Mouse (Mus musculus): ENCODE data around the gene B4galt2.

B4galt2 gene

DNA sequence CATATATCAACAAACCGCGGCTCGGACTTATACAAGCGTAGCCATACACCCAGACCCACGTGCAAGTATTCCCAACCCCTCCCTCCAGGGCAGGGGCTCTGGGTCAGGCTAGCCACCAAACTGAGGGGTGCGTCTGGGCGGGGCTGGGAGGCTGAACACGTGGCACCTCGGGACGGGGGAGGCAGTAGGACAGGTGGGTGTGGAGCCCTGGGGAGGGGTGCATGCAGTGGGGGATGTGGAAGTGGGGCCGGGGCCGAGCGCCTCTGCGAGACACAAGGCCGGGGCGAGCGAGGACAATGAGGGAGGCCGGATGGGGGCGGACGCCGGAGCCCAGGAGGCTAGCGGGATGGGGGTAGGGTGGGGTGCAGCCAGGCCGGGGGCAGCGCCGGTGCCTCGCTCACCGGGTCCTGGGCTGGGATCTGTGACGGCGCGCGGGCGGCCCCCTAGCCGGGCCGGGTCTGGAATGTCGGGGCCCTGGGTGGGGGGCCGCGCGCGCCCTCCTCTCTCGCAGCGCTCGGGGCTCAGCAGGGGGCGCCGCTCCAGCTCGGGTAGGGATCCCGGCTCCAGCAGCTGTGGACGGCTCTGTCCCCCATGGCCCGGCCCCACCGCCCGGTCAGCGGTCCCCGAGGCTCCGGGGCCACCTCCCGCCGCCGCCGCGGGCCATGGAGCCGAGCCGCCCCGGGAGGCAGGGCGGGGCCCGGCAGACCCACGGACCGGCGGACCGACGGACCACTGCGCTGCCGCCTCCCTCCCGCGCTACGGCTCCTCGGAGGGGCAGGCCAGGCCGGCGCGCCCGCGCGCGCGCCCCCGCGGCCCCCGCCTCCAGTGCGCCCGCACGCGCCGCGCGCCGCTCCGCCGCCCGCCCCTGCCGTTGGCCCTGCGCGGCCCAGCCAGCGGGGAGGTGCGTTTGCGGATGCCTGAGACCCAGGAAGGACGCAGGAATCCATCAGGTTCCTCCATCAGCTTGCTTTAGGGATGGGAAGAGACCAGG lies at the start of gene B4galt2:
B4galt2 (minus strand) TSS at position 787 of the 991 bp plus-strand sequence.
- DNase-seq (ENCODE audit: extremely low spot score, low read depth, low spot score) = no peak

DNA sequence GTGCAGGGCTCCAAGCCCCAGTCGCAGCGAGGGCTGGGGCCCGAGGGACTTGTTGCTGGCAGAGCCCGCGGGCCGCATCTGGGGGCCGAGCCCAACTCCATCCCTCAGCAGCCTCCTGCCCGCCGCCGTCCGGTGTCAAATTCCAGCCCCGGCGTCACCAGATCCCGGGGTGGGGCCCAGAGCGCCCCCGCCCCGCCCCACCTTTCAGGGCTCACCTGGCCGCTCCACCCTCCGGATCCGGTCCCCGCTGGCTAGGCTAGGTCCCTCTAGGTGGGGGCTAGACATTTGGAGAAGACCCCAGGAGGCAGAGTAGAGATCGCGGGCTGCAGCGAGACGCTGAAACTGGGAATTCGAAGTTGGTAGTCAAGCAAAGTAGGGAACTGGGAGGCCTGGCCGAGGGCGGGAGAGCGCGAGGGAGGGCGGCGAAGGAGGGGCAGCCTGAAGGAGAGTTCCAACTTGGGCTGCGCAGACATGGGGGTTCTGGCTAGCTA lies 46.1 kb upstream of the B4galt2 start, which contains the start of gene Artn:
Artn (minus strand) TSS at position 373 of the 491 bp plus-strand sequence.
- DNase-seq (ENCODE audit: extremely low spot score, low read depth, low spot score) = no peak

DNA sequence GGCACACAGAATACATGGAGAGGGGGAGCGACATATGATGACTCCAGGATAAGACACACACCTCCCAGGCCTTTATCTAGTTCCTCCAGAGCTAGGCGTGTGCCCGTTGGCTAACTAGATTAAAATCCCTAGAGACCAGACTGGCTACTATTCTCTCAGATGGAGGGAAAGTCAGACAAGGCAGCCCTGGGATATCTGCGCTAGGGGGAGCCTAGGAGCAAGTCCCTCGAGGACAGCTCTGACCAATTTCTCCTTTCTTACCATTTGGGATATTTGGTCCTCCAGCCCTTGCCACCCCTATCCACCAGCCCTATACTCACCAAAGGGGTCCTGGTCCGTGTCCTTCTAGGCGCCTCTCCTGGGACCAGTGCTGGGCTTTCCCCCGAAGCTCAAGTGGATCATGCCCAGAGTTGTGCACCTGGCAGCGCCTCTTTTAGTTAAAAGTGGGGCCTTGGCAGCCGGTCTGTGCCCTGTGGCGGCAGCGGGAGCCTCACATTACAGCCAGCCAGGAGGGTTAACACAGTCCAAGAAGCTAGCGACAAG lies 45.5 kb upstream of the B4galt2 start:
- DNase-seq (ENCODE audit: extremely low spot score, low read depth, low spot score) = no peak

DNA sequence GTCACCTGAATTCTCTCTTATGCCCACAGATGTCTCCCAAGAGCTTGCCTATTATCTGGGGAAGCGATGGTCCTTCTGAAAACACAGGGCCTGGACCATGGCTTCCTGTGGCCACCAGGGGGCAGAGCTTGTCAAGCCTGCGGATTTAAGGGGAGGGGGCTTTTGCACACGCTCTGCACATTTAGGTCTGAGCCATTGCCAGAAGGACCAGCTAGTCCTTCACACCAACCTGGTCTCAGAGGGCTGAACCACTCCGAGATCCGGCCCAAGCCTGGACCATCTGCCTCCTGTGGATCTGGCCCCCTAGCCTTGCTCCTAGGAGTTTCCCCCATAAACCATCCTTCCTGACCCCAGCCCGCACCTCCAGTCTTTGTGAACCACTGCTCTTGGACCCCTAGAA lies 44.9 kb upstream of the B4galt2 start:
- no peak for DNase-seq (ENCODE audit: extremely low spot score, low read depth, low spot score)

DNA sequence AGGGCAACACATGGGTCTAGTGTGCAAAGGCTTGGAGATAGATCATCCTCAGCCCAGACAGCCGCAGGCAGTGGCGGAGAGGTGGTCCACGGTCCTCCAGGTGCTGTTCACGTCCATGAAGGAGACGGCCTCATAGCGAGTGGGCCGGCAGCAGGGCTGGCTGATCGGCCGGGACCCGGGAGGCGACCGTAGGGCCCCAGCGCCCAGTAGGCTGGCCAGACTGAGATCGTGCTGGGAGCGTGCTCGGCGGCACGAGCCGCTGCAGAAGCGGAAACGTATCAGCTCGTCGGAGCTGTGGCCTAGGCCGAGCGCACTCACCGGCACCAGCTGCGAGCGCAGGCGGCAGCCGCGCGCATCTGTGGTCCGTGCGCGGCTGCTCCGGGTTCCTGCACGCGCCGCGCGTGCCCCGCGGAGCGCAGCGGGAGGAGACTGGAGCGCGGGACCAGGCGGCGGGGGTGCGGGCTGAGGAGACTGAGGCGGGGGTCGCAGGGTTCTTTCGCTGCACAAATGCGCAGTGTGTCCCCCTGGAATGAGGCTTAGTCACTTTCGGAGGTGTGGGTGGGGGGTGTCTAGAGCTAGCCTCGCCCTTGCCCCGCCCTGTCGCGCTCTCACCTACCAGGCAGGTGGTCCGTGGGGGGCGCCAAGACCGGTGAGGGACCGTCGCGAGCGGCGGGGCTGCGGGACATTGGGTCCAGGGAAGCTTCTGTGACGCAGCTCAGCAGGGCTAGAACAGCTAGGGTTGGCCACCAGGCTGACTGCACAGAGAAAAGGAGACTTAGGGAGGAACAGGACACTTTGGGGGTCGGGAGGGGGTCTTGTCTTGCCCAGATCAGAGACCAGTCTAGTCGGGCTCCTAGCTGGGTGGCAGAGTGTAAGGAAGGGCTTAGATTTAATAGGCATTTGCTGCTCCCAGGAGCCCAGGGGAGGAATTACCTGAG lies 43.5 kb upstream of the B4galt2 start:
- no peak for DNase-seq (ENCODE audit: extremely low spot score, low read depth, low spot score)

DNA sequence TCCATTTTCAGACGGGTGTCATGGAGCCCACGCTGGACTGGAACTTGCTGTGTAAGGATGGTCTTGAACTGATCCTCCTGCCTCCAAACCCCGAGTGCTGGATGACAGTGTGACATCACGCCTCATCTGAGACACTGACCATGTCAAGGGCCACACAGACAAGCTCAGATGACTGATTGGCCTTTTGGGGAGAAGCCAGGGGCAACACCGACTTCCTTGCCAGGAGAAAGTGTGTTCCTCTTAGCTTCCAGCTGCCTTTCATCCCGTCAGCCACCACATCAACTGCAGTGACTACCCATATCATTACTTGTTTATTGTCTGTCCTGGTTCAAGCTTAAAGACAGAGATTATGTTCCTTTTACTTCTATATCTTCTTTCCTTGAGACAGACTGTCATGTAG lies 41.6 kb upstream of the B4galt2 start:
- no peak for DNase-seq (ENCODE audit: extremely low spot score, low read depth, low spot score)

DNA sequence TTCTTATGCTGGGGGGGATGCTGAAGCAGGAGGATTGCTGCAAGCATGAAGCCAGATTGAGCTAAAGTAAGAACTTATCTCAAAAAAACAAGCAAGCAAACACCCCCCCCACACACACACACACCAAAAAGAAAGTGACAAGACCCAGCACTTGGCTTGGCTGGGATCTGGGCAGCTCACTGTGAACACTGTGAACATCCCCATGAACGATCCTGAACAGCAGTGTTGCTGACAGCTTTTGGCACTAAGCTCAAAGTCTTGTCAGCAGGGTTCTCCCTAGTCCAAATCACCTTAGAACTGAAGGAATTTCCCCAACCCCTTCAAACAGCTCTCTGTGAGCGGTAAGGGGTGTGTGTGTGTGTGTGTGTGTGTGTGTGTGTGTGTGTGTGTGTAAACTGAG lies 40.2 kb upstream of the B4galt2 start:
- no peak for DNase-seq (ENCODE audit: extremely low spot score, low read depth, low spot score)

DNA sequence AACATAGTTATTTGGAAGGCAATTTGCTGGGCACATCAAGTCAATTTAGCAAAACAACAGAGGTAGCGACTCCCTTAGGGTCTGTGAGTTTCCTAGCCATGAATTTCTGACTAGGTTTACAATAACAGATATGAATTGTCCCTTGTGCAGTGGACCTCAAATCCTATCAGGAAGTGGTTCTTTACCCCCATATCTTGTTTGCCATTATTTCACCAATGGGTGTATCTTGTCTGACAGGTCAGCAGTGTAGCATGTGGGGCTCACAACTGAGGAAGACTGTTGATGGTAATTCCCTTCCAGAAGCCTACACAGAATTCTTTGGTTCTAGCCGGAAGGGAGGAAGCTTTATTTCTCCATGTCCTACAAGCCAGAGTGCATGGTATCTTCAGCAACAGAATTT lies 38.1 kb upstream of the B4galt2 start:
- no peak for DNase-seq (ENCODE audit: extremely low spot score, low read depth, low spot score)

DNA sequence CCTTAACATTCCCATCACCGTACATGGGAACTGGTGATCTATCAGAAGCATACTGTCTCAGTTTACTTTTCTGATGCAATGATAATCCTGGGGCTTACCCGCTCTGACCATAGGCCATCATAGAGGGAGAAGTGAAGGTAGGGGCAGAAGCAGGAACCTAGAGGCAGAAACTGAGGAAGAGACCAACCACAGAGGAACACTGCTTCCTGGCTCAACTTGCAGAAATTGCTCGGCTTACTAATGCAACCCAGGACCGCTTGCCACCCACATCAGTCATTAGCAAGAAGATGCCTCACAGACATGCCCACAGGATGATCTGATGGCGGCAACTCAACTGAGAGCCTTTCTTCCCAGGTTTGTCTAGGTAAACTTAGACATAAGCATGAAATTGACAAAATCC lies 35.5 kb upstream of the B4galt2 start:
- DNase-seq (ENCODE audit: extremely low spot score, low read depth, low spot score) = no peak

DNA sequence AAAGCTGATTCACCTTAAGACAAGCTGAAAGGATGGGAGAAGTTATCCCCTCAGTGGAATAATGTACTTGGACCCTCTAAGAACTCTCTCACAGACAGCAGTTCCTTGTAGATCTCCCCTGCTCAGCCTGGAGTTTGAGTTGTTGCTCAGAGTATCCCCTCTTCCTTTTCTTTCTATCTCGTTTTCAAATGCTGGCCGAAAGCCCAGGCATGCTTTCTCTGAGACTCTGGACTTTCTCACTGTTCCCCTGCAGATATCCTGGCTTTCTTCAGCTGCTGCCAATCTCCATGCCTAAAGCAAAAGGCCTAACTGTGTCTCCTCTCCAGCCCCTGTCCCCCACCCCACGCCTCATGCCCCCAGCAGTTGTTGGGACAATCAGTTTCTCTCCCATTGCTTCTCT lies 35.0 kb upstream of the B4galt2 start:
- DNase-seq (ENCODE audit: extremely low spot score, low read depth, low spot score) = no peak

DNA sequence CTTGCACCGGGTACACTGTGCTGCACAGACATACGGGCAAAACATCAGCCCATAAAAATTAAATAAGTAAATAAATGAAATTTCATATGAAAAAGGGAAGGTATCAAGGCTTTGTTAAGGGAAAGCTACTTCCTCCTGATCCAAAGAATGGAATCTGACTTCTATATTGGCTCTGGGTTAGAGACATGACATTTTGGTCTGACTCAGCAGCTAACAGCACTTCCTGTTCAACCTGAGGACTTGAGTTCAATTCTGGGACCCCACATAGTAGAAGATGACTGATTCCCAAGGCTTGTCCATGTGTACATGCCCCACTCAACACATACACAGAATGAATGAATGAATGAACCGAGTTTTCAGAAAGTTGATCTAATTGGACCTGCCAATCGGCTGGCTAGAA lies 34.6 kb upstream of the B4galt2 start:
- DNase-seq (ENCODE audit: extremely low spot score, low read depth, low spot score) = no peak

DNA sequence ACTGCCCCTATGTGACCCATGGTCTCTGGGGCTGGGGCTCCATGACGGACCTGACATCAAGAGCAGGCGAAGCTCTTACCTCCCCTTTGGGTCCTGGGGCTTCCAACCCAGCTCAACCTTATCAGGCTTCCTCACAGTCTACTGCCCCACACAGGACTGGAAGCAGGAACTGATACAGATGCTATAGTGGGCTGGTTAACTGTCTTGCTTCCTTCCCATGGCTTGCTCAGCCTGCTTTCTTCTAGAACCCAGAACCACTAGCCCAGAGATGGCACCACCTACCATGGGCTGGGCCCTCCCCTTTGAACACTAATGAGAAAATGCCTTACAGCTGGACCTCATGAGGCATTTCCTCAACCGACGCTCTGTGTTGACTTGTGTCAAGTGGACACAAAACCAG lies 34.1 kb upstream of the B4galt2 start:
- no peak for DNase-seq (ENCODE audit: extremely low spot score, low read depth, low spot score)

DNA sequence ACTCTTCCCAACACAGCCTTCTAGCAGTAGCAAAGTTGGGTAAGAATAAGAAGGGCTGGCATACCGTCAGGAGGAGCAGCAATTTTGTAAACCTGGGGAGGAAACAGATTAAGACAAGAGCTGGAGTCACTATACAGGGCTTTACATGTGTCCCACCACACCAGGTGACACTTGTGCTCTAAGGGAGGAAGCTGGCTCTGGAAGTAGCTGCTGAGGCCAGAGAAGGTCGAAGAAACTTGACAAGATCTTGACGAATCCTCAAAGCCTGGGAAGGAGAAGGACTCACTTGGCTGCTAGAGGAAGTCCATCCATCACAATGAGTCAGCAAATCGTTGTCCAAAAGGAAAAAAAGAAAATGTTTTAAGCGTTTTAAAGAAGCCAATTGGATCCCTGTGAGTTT lies 33.1 kb upstream of the B4galt2 start:
- DNase-seq (ENCODE audit: extremely low spot score, low read depth, low spot score) = no peak

DNA sequence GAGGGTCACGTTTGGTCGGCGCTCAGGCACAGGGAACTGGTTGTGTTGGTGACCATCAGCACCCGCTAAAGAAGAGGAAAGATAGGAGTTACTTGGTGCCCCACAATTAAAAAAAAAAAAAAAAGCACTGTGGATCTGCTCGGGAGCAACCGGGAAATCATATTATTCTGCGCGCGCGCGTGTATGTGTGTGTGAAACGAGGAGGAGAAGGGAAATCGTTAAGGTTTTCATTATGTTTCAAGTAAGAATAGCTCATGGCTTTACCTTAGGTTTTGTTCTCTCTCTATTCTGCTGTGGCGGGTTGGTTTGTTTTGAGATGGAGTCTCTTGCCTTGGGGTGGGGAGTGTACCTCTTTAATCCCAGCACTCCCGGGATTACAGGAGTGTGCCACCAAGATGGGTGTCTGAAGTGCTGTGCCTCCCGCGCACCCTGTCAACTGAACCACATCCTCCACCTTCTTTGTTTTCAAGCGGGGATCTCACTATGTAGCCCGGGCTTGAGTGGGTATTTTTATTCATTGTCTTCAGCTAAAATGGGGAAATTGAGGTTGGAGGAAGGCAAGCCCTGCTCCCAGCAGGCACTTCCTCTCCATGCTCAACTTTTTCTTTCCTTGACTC lies 32.3 kb upstream of the B4galt2 start:
- no peak for DNase-seq (ENCODE audit: extremely low spot score, low read depth, low spot score)

DNA sequence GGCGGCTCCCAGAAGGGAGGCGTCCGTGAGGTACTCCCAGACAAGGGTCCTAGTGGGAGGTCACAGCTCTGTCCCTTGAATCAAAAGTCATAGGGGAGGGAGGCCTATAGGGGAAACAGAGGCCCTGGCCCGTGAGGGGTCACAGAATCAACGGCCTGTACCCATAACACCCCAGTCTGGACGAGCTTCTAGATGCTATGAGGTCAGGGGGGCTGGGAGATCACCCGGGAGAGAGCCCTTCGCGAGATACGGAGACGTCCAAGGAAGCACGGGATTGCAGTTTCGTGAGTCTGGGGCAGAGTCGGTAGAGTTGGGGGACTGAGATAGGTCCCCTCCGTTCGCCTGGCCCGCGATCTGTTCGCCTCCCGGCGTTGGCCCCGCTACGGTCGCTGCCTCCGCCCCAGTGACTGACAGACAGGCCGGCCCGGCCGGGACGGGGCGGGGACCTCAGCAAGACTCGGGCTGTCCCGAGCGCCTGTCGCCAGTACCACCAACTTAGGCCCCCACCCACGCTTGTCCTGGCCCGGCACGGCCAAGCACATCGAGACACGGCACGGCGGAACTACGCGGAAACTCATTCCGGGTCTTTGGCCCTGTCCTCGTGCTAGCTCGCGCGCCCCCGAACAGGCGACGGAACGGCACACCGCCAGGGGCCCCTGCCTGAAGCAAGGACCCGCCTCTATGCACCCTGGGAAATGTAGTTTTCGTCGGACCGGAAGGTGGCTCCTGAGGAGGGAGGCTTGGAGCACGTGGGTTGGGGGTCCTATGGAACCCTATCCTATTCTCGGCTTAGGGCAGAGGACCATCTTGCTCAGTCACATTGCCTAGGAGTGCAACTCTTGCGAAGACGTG lies 31.5 kb upstream of the B4galt2 start, which contains the start of gene Ipo13:
Ipo13 (minus strand) TSS at position 409 of the 852 bp plus-strand sequence.
- DNase-seq (ENCODE audit: extremely low spot score, low read depth, low spot score) = peak; percentile 86

DNA sequence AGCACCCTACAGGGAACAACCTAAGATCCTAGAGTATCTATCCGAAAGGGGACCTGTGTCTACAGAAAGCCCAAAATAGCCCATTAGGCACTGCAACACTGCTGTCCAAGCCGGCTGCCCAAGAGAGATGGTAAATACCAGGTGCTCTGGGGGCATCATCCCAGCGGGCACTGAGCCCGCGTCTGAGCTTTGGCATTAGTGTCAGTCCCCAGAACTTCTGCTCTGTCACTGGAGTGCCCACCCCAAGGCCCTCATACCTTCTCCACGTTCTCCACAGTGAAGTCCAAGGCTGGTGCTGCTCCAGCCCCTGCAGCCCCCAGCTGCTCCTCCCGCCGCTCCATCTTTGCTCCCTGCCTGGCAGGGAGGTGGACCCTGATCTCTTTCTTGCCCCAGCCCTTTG lies 30.7 kb upstream of the B4galt2 start:
- no peak for DNase-seq (ENCODE audit: extremely low spot score, low read depth, low spot score)

DNA sequence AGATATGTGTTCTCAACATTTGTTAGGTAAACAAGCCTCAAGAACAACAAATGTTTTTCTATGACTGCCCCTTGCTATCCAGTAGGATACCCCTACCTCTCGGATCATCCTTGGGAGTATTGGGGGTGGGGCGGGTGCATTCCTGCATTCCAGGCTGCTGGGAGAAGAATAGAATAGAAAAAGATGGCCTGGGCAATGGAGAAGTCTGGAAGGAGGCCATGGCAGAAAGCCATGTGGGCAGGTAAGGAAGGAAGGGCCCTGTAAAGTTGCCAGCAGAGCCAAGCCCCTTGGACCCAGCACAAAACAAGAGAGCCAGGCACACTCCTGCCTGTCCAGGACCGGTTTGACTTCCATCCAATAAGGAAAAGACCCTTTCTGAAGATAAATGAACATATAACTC lies 30.1 kb upstream of the B4galt2 start:
- no peak for DNase-seq (ENCODE audit: extremely low spot score, low read depth, low spot score)

DNA sequence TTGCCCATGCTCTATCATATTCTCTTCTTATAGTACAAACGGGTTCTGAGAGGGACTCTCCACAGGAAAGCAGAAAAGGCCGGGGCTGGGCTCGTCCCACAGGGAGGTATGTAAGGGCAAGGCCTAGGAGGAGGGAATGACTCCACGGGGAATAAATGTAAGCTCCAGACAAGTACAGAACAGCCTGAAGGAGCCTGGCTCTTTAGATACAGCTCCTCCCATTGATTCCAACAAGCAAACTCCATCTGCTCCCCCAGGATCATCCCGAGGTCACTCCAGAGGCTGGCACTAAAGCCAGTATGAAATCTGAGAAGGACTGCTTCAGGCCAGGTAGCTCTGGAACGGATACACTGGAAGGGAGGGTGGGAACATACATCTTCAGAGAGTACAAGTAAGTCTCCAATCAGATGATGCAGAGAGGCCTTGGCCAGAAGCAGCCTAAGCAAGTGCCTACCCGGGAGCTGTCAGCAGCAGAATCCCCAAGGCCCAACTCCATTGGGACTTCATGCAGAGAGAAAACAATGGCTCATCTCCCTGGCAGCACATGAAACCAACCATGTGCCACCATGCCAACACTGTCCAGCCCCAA lies 29.5 kb upstream of the B4galt2 start:
- DNase-seq (ENCODE audit: extremely low spot score, low read depth, low spot score) = no peak

DNA sequence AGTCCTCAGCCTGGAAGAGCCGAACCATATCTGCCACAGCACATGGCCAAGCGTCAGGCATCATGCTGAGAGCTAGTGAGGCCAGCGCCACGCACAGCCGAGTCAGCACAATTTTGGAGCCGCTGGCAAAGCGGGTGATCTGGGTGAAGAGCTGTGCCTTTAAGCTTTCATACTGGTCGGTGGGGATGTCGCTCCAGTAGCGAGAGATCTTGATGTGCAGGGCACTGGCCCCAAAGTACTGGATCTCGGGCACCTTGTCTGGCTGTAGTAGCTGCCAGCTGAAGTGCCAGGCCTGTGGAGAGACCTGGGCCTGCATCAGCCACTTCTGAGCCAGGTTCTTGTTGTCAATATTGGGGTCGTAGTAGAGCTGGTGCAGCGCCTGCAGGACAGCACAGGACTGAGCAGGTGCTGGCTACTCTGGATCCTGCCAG lies 28.9 kb upstream of the B4galt2 start:
- no peak for DNase-seq (ENCODE audit: extremely low spot score, low read depth, low spot score)
